Mouse (Mus musculus) G1E (cell line): ENCODE measurements around the gene Stim1.

Experiments
- CTCF ChIP-seq: IDR thresholded peaks from 2 replicates; pipeline ENCODE4 v1.5.1; 2012; ENCODE audit warnings: low read depth, low read length, inconsistent platforms, mixed read lengths
- GATA1 ChIP-seq: IDR thresholded peaks from 2 replicates; pipeline ENCODE4 v1.6.1; 2012; ENCODE audit warnings: borderline replicate concordance, low read length, inconsistent platforms, mixed read lengths
- GATA2 ChIP-seq: IDR thresholded peaks from 2 replicates; pipeline ENCODE4 v1.6.1; 2012; ENCODE audit warnings: low read depth, low read length, inconsistent platforms, borderline replicate concordance
- POLR2AphosphoS5 ChIP-seq: IDR thresholded peaks from 2 replicates; pipeline ENCODE4 v1.6.1; 2012; ENCODE audit warnings: low read depth, low read length, inconsistent platforms; ENCODE audit not compliant: insufficient replicate concordance
- TAL1 ChIP-seq: conservative IDR thresholded peaks from 2 replicates; pipeline ENCODE4 v1.6.1; 2012; ENCODE audit warnings: low read depth, low read length, inconsistent platforms, mixed read lengths

DNA sequence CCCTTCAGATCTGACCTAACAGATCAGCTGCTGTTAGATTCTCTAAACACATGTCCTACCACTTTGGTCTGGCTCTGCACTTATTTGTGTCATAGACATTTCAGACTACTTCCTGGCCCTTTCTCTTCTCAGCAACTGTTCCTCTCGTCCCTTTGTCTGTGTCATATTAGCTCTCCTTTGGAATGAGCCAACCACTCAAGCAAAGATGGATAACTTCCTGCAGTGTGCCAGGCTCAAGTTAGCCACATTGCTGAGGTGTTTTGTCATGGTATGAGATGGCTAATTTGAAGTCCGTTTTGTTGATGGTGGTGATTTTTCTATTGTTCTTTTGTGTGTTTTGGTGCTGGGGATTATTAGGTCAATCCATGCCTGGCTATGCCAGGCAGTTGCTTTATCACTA lies 93.7 kb downstream of the Stim1 start:
- TF ChIP-seq CTCF: no peak
- TF ChIP-seq TAL1: no peak
- TF ChIP-seq GATA1: no peak
- TF ChIP-seq POLR2AphosphoS5: no peak
- no peak for TF ChIP-seq GATA2
